Mouse (Mus musculus): Measurements from ENCODE around the gene Avp.

DNA sequence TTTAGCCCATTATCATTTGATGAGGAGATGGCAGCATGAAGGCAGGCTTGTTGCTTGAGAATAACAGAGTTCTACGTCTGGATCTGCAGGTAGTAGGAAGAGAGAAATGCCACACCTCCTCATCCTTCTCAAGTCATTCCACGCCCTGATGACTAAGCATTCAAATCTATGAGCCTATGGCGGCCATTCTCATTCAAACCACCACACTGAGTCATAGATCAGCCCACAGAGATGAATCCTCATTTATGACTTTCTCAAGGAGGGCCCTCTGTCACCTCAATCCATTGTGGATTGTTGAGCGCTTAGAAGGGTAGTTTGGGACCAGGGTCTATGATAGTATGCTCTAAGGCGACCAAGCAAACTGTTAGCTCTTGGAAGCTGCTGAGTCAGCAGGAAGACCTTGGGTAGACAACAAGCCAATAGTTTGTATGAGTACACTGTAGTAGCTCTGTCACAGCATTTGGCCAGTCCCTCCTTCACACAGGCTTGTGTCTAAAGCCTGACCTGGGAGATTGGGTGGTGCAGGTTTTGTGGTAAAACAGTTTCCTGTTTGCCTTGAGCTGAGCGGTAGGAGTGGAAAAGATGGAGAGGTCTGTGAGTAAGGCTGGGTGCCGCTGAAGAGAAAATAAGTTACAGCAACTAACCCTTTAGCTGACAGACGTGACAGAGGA is 43.3 kb downstream of the Avp start:
- TF ChIP-seq POLR2A (IDR thresholded peaks at IDR 0.05; ENCODE audit: borderline replicate concordance, insufficient read depth, low read length) (no peak), CTCF (IDR thresholded peaks at IDR 0.05; ENCODE audit: borderline replicate concordance, insufficient read depth, low read depth, low read length) (no peak)
